Mouse (Mus musculus): ENCODE results near the gene Dus3l. TPM values are rescaled to one million over a fixed set of nuclear protein-coding genes. Genes with fewer than 3 reads are reported as not detected.

Gene Dus3l
- total and polyA plus RNA-seq, 3 experiments: 38.9 to 70.5 TPM; not detected in 1

GRCm38 (mm10) chr17:56728117-56728516, 36.4 kb upstream of the Dus3l start:
- H3K27ac ChIP-seq (ENCODE audit: control insufficient read depth, low read depth, low read length): no peak overlapping the region
- no peak overlapping the region for H3K9ac ChIP-seq (ENCODE audit: control insufficient read depth, low read depth, low read length, poor library complexity, severe bottlenecking)
- H3K4me1 ChIP-seq (ENCODE audit: control insufficient read depth in 1 of 2, insufficient read depth in 2 of 2, low read length in 2 of 2): no peaks in the 10 kb centered on the region
- H3K27me3 ChIP-seq (ENCODE audit: control insufficient read depth in 1 of 2, insufficient read depth in 2 of 2, low read length in 2 of 2): peaks cover 0 to 1% of the 10 kb centered on the region in 2 experiments; a peak in 3 of 4 replicates
- H3K9me3 ChIP-seq (replicated peaks; ENCODE audit: insufficient read depth, low read length): no peaks in the 10 kb centered on the region
- no peaks in the 10 kb centered on the region for H3K36me3 ChIP-seq (ENCODE audit: control insufficient read depth in 1 of 2, insufficient read depth in 2 of 2, low read length in 2 of 2)
- DNase-seq (ENCODE audit: low read depth, low spot score): no peak
- no peak overlapping the region for H3K4me3 ChIP-seq (ENCODE audit: control insufficient read depth in 1 of 2, insufficient read depth in 1 of 2, low read depth in 2 of 2, low read length in 2 of 2)
- no peak for TF ChIP-seq NRF1 (IDR thresholded peaks at IDR 0.05; ENCODE audit: insufficient read depth, low read depth, low read length, poor library complexity, severe bottlenecking)
- TF ChIP-seq GABPA (IDR thresholded peaks at IDR 0.05; ENCODE audit: low read depth, low read length): no peak
- no peak for TF ChIP-seq ZKSCAN1 (IDR thresholded peaks at IDR 0.05; ENCODE audit: low read depth, low read length)
- TF ChIP-seq MYB (IDR thresholded peaks at IDR 0.05; ENCODE audit: low read depth, low read length): no peak
- TF ChIP-seq NELFE (IDR thresholded peaks at IDR 0.05; ENCODE audit: low read depth, low read length): no peak
- no peak for TF ChIP-seq ETS1 (IDR thresholded peaks at IDR 0.05; ENCODE audit: low read depth, low read length)
- TF ChIP-seq POLR2AphosphoS2 (IDR thresholded peaks at IDR 0.05; ENCODE audit: low read length): no peak
- no peak for TF ChIP-seq MAZ (IDR thresholded peaks at IDR 0.05; ENCODE audit: low read depth, low read length)
- TF ChIP-seq ZC3H11A (IDR thresholded peaks at IDR 0.05; ENCODE audit: low read depth, low read length): no peak
- TF ChIP-seq MYC (IDR thresholded peaks at IDR 0.05; ENCODE audit: low read depth, low read length): no peak
- TF ChIP-seq BHLHE40 (IDR thresholded peaks at IDR 0.05; ENCODE audit: borderline replicate concordance, low read depth, low read length): no peak
- no peaks in the 10 kb centered on the region for H3K79me2 ChIP-seq (ENCODE audit: control insufficient read depth, insufficient read depth, low read length, poor library complexity)

DNA sequence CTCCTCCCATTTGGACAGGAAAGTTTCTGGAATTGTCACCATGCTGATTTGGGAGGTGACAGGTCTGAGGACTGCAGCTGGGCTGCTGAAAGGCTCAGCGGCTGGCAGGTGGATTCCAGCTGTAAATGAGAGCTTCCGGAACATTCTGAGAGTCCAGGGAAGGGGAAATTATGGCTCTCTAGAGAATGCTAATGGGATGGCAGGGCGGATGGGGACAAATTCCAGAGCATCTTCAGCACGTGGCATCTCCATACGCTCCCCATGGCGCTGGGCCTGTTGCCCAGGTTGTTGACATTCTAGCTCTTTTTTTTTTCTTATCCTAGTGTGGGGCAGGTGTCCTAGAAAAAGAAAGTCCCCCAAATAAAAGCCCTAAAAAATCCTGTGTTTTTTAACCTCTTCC, 35.4 kb upstream of the Dus3l start:
- no peak for DNase-seq (ENCODE audit: low read depth, low spot score)
- Histone ChIP-seq H3K9me3 (replicated peaks; ENCODE audit: insufficient read depth, low read length) (no peaks in the 10 kb centered on the region), H3K4me3 (ENCODE audit: control insufficient read depth in 1 of 2, insufficient read depth in 1 of 2, low read depth in 2 of 2, low read length in 2 of 2) (no peak overlapping the region), H3K9ac (ENCODE audit: control insufficient read depth, low read depth, low read length, poor library complexity, severe bottlenecking) (no peak overlapping the region), H3K4me1 (ENCODE audit: control insufficient read depth in 1 of 2, insufficient read depth in 2 of 2, low read length in 2 of 2) (no peaks in the 10 kb centered on the region), H3K27ac (ENCODE audit: control insufficient read depth, low read depth, low read length) (no peak overlapping the region), H3K27me3 (ENCODE audit: control insufficient read depth in 1 of 2, insufficient read depth in 2 of 2, low read length in 2 of 2) (peaks cover 0 to 1% of the 10 kb centered on the region in 2 experiments; a peak in 3 of 4 replicates), H3K36me3 (ENCODE audit: control insufficient read depth in 1 of 2, insufficient read depth in 2 of 2, low read length in 2 of 2) (no peaks in the 10 kb centered on the region), H3K79me2 (ENCODE audit: control insufficient read depth, insufficient read depth, low read length, poor library complexity) (no peaks in the 10 kb centered on the region)
- TF ChIP-seq RAD21 (IDR thresholded peaks at IDR 0.05; ENCODE audit: low read depth, low read length): no peak
- no peak for TF ChIP-seq RCOR1 (IDR thresholded peaks at IDR 0.05; ENCODE audit: low read depth, low read length)
- no peak for TF ChIP-seq GATA1 (IDR thresholded peaks at IDR 0.05; ENCODE audit: low read depth, low read length)
- no peak for TF ChIP-seq USF1 (IDR thresholded peaks at IDR 0.05; ENCODE audit: low read depth, low read length)
- no peak for TF ChIP-seq TAL1 (IDR thresholded peaks at IDR 0.05; ENCODE audit: low read length)
- TF ChIP-seq NRF1 (IDR thresholded peaks at IDR 0.05; ENCODE audit: insufficient read depth, low read depth, low read length, poor library complexity, severe bottlenecking): no peak
- no peak for TF ChIP-seq EP300 (IDR thresholded peaks at IDR 0.05; ENCODE audit: low read depth in 1 of 2, low read length in 2 of 2)
- no peak for TF ChIP-seq ETS1 (IDR thresholded peaks at IDR 0.05; ENCODE audit: low read depth, low read length)
- no peak for TF ChIP-seq KAT2A (conservative IDR thresholded peaks at IDR 0.05; ENCODE audit: low read depth, low read length)
- TF ChIP-seq UBTF (IDR thresholded peaks at IDR 0.05; ENCODE audit: borderline replicate concordance, insufficient read depth, low read depth, low read length): no peak
- TF ChIP-seq GABPA (IDR thresholded peaks at IDR 0.05; ENCODE audit: low read depth, low read length): no peak
- no peak for TF ChIP-seq CTCF (IDR thresholded peaks at IDR 0.05 in 2 of 3, conservative IDR thresholded peaks at IDR 0.05 in 1 of 3; ENCODE audit: control insufficient read depth in 1 of 3, insufficient read depth in 1 of 3, low read depth in 2 of 3, low read length in 3 of 3, poor library complexity in 1 of 3, severe bottlenecking in 1 of 3)

All from MEL (cell line).